Mouse (Mus musculus) kidney, embryonic 16.5 days (tissue): ENCODE measurements at regions not wholly inside any gene's neighbourhood (a gene's known extent, or its start where the extent isn't known, plus 50 kb on each side); places are given as distances from the start of the nearest gene placed in this dataset.
A peak's percentile ranks its signal among the peaks of the same experiment; 100 is the strongest.

Source experiments
- ATAC-seq: fragments of 200-750 bp; cut with Nextera tagmentation; 2 replicates; pipeline ENCODE4 v1.8.0; 2017; ENCODE audit warnings: moderate TSS enrichment; ENCODE audit not compliant: low FRiP score, low TSS enrichment
- H3K27ac ChIP-seq: fragments of 300-500 bp; sonication (generic); 2 replicates; pipeline ENCODE4 v1.5.1; 2014; ENCODE audit warnings: low read length
- H3K27me3 ChIP-seq: fragments of 300-500 bp; sonication (generic); 2 replicates; pipeline ENCODE4 v1.6.1; 2014; ENCODE audit warnings: low read length, control low read depth, mixed read lengths; ENCODE audit not compliant: insufficient read depth
- H3K36me3 ChIP-seq: fragments of 300-500 bp; sonication (generic); 2 replicates; pipeline ENCODE4 v1.6.1; 2014; ENCODE audit warnings: low read length, control low read depth, mixed read lengths; ENCODE audit not compliant: insufficient read depth
- H3K4me1 ChIP-seq: fragments of 300-500 bp; sonication (generic); 2 replicates; pipeline ENCODE4 v1.6.1; 2014; ENCODE audit warnings: low read length, control low read depth, mixed read lengths; ENCODE audit not compliant: insufficient read depth
- H3K4me2 ChIP-seq: fragments of 300-500 bp; sonication (generic); replicated peaks from 2 replicates; pipeline ENCODE4 v1.6.1; 2014; ENCODE audit warnings: low read depth, low read length
- H3K4me3 ChIP-seq: fragments of 300-500 bp; sonication (generic); 2 replicates; pipeline ENCODE4 v1.5.1; 2014; ENCODE audit warnings: mild to moderate bottlenecking, low read length
- H3K9ac ChIP-seq: fragments of 300-500 bp; sonication (generic); replicated peaks from 2 replicates; pipeline ENCODE4 v1.6.1; 2014; ENCODE audit warnings: low read length
- H3K9me3 ChIP-seq: fragments of 300-500 bp; sonication (generic); 2 replicates; pipeline ENCODE4 v1.6.1; 2016; ENCODE audit warnings: low read length, control low read depth
- WGBS: fragments of 180-500 bp; shearing (Covaris S2); extraction: QIAGEN DNeasy Blood & Tissue Kit; methylation state at CpG from one replicate; pipeline ENCODE4 v1.1.7; 2014; 5-methylcytosine and 5-hydroxymethylcytosine counted together

- Histone ChIP-seq H3K9ac (no peak overlapping the region), H3K27me3 (no peaks in the 10 kb centered on the region), H3K36me3 (no peaks in the 10 kb centered on the region), H3K4me2 (no peak overlapping the region), H3K4me1 (peaks cover 15% of the 10 kb centered on the region), H3K4me3 (no peak overlapping the region), H3K27ac (no peak overlapping the region), H3K9me3 (no peaks in the 10 kb centered on the region)
- WGBS, result 76% methylated on average over 6 of the region's 6 CpGs
- ATAC-seq, result no peak
These were observed 125.3 kb upstream of the Rnaseh2b start for GRCm38 (mm10) chr14:62167090-62167489.

- Histone ChIP-seq H3K36me3 (no peaks in the 10 kb centered on the region), H3K4me3 (no peak overlapping the region), H3K9me3 (no peaks in the 10 kb centered on the region), H3K9ac (no peak overlapping the region), H3K27me3 (no peaks in the 10 kb centered on the region), H3K27ac (no peak overlapping the region), H3K4me2 (no peak overlapping the region), H3K4me1 (peaks cover 17% of the 10 kb centered on the region)
- ATAC-seq, result no peak
- 46% methylated on average over 6 of the region's 6 CpGs for WGBS
These were observed 123.7 kb upstream of the Rnaseh2b start for GRCm38 (mm10) chr14:62168711-62169110.

- peak overlapping the region; percentile 25 for H3K4me2 ChIP-seq
- peak; percentile 89 for ATAC-seq
- H3K36me3 ChIP-seq, result no peaks in the 10 kb centered on the region
- H3K4me1 ChIP-seq, result peaks cover 18% of the 10 kb centered on the region
- H3K9me3 ChIP-seq, result no peaks in the 10 kb centered on the region
- 0 out of 2 replicates have a peak overlapping the region, but pooled peaks have one; percentile 20 for H3K9ac ChIP-seq
- no peak overlapping the region for H3K4me3 ChIP-seq
- no peaks in the 10 kb centered on the region for H3K27me3 ChIP-seq
- WGBS, result 20% methylated on average over 5 of the region's 5 CpGs
- peak overlapping the region; percentile 47 for H3K27ac ChIP-seq
These were observed 122.0 kb upstream of the Rnaseh2b start for GRCm38 (mm10) chr14:62170385-62170784.

- H3K4me1 ChIP-seq, result peaks cover 20% of the 10 kb centered on the region
- no peak for ATAC-seq
- WGBS, result 57% methylated on average over 15 of the region's 15 CpGs
- H3K36me3 ChIP-seq, result no peaks in the 10 kb centered on the region
- no peak overlapping the region for H3K9ac ChIP-seq
- H3K9me3 ChIP-seq, result no peaks in the 10 kb centered on the region
- no peak overlapping the region for H3K4me2 ChIP-seq
- H3K27ac ChIP-seq, result 0 out of 2 replicates have a peak overlapping the region, but pooled peaks have one; percentile 17
- no peaks in the 10 kb centered on the region for H3K27me3 ChIP-seq
- H3K4me3 ChIP-seq, result no peak overlapping the region
These were observed 120.9 kb upstream of the Rnaseh2b start for GRCm38 (mm10) chr14:62171256-62172047.

- Histone ChIP-seq H3K9me3 (no peaks in the 10 kb centered on the region), H3K4me2 (no peak overlapping the region), H3K9ac (no peak overlapping the region), H3K4me1 (peaks cover 20% of the 10 kb centered on the region), H3K27me3 (no peaks in the 10 kb centered on the region), H3K4me3 (no peak overlapping the region), H3K36me3 (no peaks in the 10 kb centered on the region), H3K27ac (no peak overlapping the region)
- no peak for ATAC-seq
- 79% methylated on average over 16 of the region's 16 CpGs for WGBS
These were observed 118.4 kb upstream of the Rnaseh2b start for GRCm38 (mm10) chr14:62173835-62174530.

GRCm38 (mm10) chr14:62175384-62176048, 116.9 kb upstream of the Rnaseh2b start:
- peaks cover 16% of the 10 kb centered on the region for H3K4me1 ChIP-seq
- no peak overlapping the region for H3K27ac ChIP-seq
- no peak overlapping the region for H3K4me2 ChIP-seq
- H3K9me3 ChIP-seq, result no peaks in the 10 kb centered on the region
- H3K9ac ChIP-seq, result no peak overlapping the region
- 43% methylated on average over 12 of the region's 12 CpGs for whole genome bisulfite sequencing
- H3K27me3 ChIP-seq, result no peaks in the 10 kb centered on the region
- no peak overlapping the region for H3K4me3 ChIP-seq
- ATAC-seq, result no peak
- no peaks in the 10 kb centered on the region for H3K36me3 ChIP-seq

GRCm38 (mm10) chr14:62177509-62177908, 114.9 kb upstream of the Rnaseh2b start:
- ATAC-seq, result no peak
- Histone ChIP-seq H3K27ac (no peak overlapping the region), H3K4me2 (no peak overlapping the region), H3K9me3 (no peaks in the 10 kb centered on the region), H3K4me1 (peaks cover 3% of the 10 kb centered on the region; the same call in 1 of the 2 replicates), H3K36me3 (no peaks in the 10 kb centered on the region), H3K27me3 (no peaks in the 10 kb centered on the region), H3K9ac (no peak overlapping the region), H3K4me3 (no peak overlapping the region)
- WGBS, result 97% methylated on average over 5 of the region's 5 CpGs

GRCm38 (mm10) chr14:62187360-62187759, 105.0 kb upstream of the Rnaseh2b start:
- no peak overlapping the region for H3K4me2 ChIP-seq
- no peaks in the 10 kb centered on the region for H3K27me3 ChIP-seq
- WGBS, result 55% methylated on average over 11 of the region's 11 CpGs
- no peak overlapping the region for H3K9ac ChIP-seq
- no peaks in the 10 kb centered on the region for H3K9me3 ChIP-seq
- ATAC-seq, result no peak
- no peak overlapping the region for H3K4me3 ChIP-seq
- H3K27ac ChIP-seq, result no peak overlapping the region
- H3K36me3 ChIP-seq, result no peaks in the 10 kb centered on the region
- no peaks in the 10 kb centered on the region for H3K4me1 ChIP-seq

GRCm38 (mm10) chr14:62188147-62188885, 104.1 kb upstream of the Rnaseh2b start:
- no peak for ATAC-seq
- H3K4me2 ChIP-seq, result no peak overlapping the region
- no peaks in the 10 kb centered on the region for H3K36me3 ChIP-seq
- H3K27me3 ChIP-seq, result no peaks in the 10 kb centered on the region
- no peak overlapping the region for H3K9ac ChIP-seq
- H3K27ac ChIP-seq, result no peak overlapping the region
- no peak overlapping the region for H3K4me3 ChIP-seq
- WGBS, result 68% methylated on average over 7 of the region's 7 CpGs
- H3K9me3 ChIP-seq, result no peaks in the 10 kb centered on the region
- peaks cover 7% of the 10 kb centered on the region; the same call in 1 of the 2 replicates for H3K4me1 ChIP-seq
